Mouse (Mus musculus): ENCODE results near the gene Clba1.
A peak's percentile ranks its signal among the peaks of the same experiment; 100 is the strongest.

The Clba1 gene

GRCm38 (mm10) chr12:112808587-112809364 is at the start of gene Clba1:
Gene Clba1 (plus strand): TSS chr12:112808937.
- peak; percentile 93 to 96 for DNase-seq

- no peak for DNase-seq
These were observed 49.3 kb upstream of the Clba1 start for GRCm38 (mm10) chr12:112759471-112759870.

GRCm38 (mm10) chr12:112760154-112760926 is 48.4 kb upstream of the Clba1 start, which contains the start of gene Pld4:
Gene Pld4 (plus strand): TSS chr12:112760655.
- no peak for DNase-seq

- DNase-seq: no peak
These were observed 47.3 kb upstream of the Clba1 start for GRCm38 (mm10) chr12:112761411-112761810.

GRCm38 (mm10) chr12:112762018-112762417 is 46.7 kb upstream of the Clba1 start:
- no peak for DNase-seq

GRCm38 (mm10) chr12:112763176-112763575 is 45.6 kb upstream of the Clba1 start:
- no peak for DNase-seq

- no peak for DNase-seq
These were observed 44.6 kb upstream of the Clba1 start for GRCm38 (mm10) chr12:112764141-112764540.

GRCm38 (mm10) chr12:112764991-112765390 is 43.7 kb upstream of the Clba1 start:
- no peak for DNase-seq

GRCm38 (mm10) chr12:112766586-112766985 is 42.2 kb upstream of the Clba1 start:
- DNase-seq: no peak

GRCm38 (mm10) chr12:112767036-112767890 is 41.5 kb upstream of the Clba1 start:
- DNase-seq: no peak

- no peak for DNase-seq
These were observed 40.6 kb upstream of the Clba1 start for GRCm38 (mm10) chr12:112768166-112768565.

GRCm38 (mm10) chr12:112769031-112769430 is 39.7 kb upstream of the Clba1 start:
- DNase-seq: peak in 1 of 2 experiments; percentile 31

- no peak for DNase-seq
These were observed 39.0 kb upstream of the Clba1 start for GRCm38 (mm10) chr12:112769751-112770150.

GRCm38 (mm10) chr12:112770396-112770795 is 38.3 kb upstream of the Clba1 start:
- DNase-seq: no peak

GRCm38 (mm10) chr12:112772306-112772705 is 36.4 kb upstream of the Clba1 start:
- no peak for DNase-seq

GRCm38 (mm10) chr12:112773366-112773765 is 35.4 kb upstream of the Clba1 start:
- DNase-seq: no peak

GRCm38 (mm10) chr12:112774026-112774425 is 34.7 kb upstream of the Clba1 start:
- DNase-seq: no peak

- no peak for DNase-seq
These were observed 34.3 kb upstream of the Clba1 start for GRCm38 (mm10) chr12:112774481-112774880.

- DNase-seq: no peak
These were observed 17.7 kb upstream of the Clba1 start for GRCm38 (mm10) chr12:112791026-112791425.

- DNase-seq: peak in 1 of 2 experiments; percentile 50
These were observed 15.0 kb upstream of the Clba1 start for GRCm38 (mm10) chr12:112793601-112794355.

- DNase-seq: no peak
These were observed 14.4 kb upstream of the Clba1 start for GRCm38 (mm10) chr12:112794356-112794816.

GRCm38 (mm10) chr12:112794998-112795397 is 13.7 kb upstream of the Clba1 start:
- no peak for DNase-seq

All from kidney, postnatal 4 days (tissue).